Mouse (Mus musculus) liver, embryonic 15.5 days (tissue): ENCODE measurements at regions not wholly inside any gene's neighbourhood (a gene's known extent, or its start where the extent isn't known, plus 50 kb on each side); places are given as distances from the start of the nearest gene placed in this dataset.

Experiments used
- ATAC-seq: fragments of 200-750 bp; cut with Nextera tagmentation; 2 replicates; pipeline ENCODE4 v1.8.0; 2017; ENCODE audit warnings: moderate number of reproducible peaks, mild to moderate bottlenecking, moderate library complexity; ENCODE audit not compliant: insufficient read depth
- H3K27ac ChIP-seq: fragments of 300-500 bp; sonication (generic); replicated peaks from 2 replicates; pipeline ENCODE4 v1.5.1; 2015; ENCODE audit warnings: mild to moderate bottlenecking, inconsistent platforms
- H3K27me3 ChIP-seq: fragments of 300-500 bp; sonication (generic); 2 replicates; pipeline ENCODE4 v1.6.1; 2015; ENCODE audit warnings: mild to moderate bottlenecking, inconsistent platforms
- H3K36me3 ChIP-seq: fragments of 300-500 bp; sonication (generic); replicated peaks from 2 replicates; pipeline ENCODE4 v1.6.1; 2015; ENCODE audit warnings: moderate library complexity, mild to moderate bottlenecking, inconsistent platforms
- H3K4me1 ChIP-seq: fragments of 300-500 bp; sonication (generic); replicated peaks from 2 replicates; pipeline ENCODE4 v1.6.1; 2015; ENCODE audit warnings: inconsistent platforms
- H3K4me2 ChIP-seq: fragments of 300-500 bp; sonication (generic); 2 replicates; pipeline ENCODE4 v1.6.1; 2015; ENCODE audit warnings: moderate library complexity, mild to moderate bottlenecking, inconsistent platforms
- H3K4me3 ChIP-seq: fragments of 300-500 bp; sonication (generic); replicated peaks from 2 replicates; pipeline ENCODE4 v1.5.1; 2015; ENCODE audit warnings: mild to moderate bottlenecking, inconsistent platforms
- H3K9ac ChIP-seq: fragments of 300-500 bp; sonication (generic); 2 replicates; pipeline ENCODE4 v1.6.1; 2015; ENCODE audit warnings: moderate library complexity, mild to moderate bottlenecking, inconsistent platforms
- H3K9me3 ChIP-seq: fragments of 300-500 bp; sonication (generic); replicated peaks from 2 replicates; pipeline ENCODE4 v1.6.1; 2016; ENCODE audit warnings: inconsistent platforms
- WGBS: fragments of 180-500 bp; shearing (Covaris S2); methylation state at CpG from one replicate; pipeline ENCODE4 v1.1.7; 2015; ENCODE audit warnings: mixed read lengths; ENCODE audit not compliant: insufficient replicate concordance; 5-methylcytosine and 5-hydroxymethylcytosine counted together

DNA sequence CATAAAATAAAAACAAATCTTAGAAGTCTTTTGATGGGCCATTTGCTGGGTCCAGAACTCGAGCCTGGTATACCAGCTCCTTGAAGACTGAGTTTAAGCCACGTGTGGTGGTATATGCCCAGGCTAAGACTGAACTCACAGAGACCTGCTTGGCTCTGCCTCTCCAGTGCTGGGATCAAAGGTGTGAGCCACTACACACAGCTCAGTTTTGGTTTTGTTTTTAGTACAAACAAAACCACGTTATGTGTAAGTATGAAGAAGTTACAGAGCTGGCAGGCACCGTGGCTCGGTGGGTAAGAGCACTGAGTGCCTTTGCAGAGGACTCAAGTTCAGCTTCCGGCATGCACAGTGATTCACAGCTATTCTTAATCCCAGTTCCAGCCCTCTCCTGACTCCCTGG, 75.6 kb downstream of the Wdr5 start:
- no peak overlapping the region for H3K4me2 ChIP-seq
- WGBS: 57% methylated on average over 6 of the region's 6 CpGs
- H3K9ac ChIP-seq: no peak overlapping the region
- no peaks in the 10 kb centered on the region for H3K27me3 ChIP-seq
- H3K27ac ChIP-seq: no peak overlapping the region
- peaks cover 17% of the 10 kb centered on the region for H3K4me1 ChIP-seq
- no peaks in the 10 kb centered on the region for H3K36me3 ChIP-seq
- ATAC-seq: no peak
- no peaks in the 10 kb centered on the region for H3K9me3 ChIP-seq
- no peak overlapping the region for H3K4me3 ChIP-seq

DNA sequence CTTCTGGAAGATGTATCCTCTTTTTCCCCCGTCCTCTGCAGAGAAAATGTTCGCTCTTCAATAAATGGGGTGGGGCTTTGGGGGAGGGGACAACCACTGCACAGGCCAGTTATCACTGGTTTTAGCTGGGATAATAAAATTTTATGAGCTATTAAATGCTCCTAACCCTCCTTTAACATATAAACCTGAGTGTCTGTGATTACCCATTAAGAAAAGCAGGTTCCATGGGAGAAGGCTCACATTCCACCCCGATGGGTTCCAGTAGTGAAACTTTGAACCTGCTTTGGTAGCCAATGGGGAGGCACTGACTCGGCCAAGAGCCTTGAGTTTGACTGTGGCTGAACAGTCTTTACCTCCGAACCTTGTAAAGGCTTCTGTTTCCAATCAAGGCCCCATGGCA, 76.7 kb downstream of the Wdr5 start:
- 59% methylated on average over 5 of the region's 5 CpGs for WGBS
- peaks cover 17% of the 10 kb centered on the region for H3K4me1 ChIP-seq
- H3K27me3 ChIP-seq: no peaks in the 10 kb centered on the region
- H3K4me3 ChIP-seq: no peak overlapping the region
- H3K9ac ChIP-seq: no peak overlapping the region
- H3K36me3 ChIP-seq: no peaks in the 10 kb centered on the region
- no peaks in the 10 kb centered on the region for H3K9me3 ChIP-seq
- H3K4me2 ChIP-seq: no peak overlapping the region
- no peak for ATAC-seq
- H3K27ac ChIP-seq: no peak overlapping the region

DNA sequence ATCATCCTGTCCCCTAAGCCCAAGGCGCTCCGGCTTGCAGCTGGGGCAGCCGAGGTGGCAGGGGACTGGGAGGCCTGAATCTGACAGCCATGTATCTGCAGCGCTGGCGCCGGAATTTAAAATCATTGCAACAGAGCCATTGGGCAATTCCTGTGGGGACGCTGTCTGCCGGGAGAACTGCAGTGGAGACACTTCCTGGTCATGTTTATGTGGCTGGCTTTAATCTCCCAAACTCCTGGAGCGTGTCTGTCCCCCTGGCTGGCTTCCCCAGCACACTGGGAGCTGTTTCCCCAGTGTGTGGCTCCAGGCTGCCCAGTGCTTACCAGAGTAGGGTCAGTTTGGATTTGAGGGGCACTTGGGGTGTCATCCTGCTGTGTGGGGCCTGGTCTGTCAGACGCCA, 78.4 kb downstream of the Wdr5 start:
- H3K4me1 ChIP-seq: peaks cover 23% of the 10 kb centered on the region
- peak; percentile 17; the same call in 1 of the 2 replicates for ATAC-seq
- H3K27me3 ChIP-seq: no peaks in the 10 kb centered on the region
- no peaks in the 10 kb centered on the region for H3K9me3 ChIP-seq
- no peak overlapping the region for H3K9ac ChIP-seq
- no peak overlapping the region for H3K4me3 ChIP-seq
- no peak overlapping the region for H3K4me2 ChIP-seq
- H3K36me3 ChIP-seq: no peaks in the 10 kb centered on the region
- WGBS: 43% methylated on average over 10 of the region's 10 CpGs
- H3K27ac ChIP-seq: peak overlapping the region; percentile 41; the same call in 1 of the 2 replicates

DNA sequence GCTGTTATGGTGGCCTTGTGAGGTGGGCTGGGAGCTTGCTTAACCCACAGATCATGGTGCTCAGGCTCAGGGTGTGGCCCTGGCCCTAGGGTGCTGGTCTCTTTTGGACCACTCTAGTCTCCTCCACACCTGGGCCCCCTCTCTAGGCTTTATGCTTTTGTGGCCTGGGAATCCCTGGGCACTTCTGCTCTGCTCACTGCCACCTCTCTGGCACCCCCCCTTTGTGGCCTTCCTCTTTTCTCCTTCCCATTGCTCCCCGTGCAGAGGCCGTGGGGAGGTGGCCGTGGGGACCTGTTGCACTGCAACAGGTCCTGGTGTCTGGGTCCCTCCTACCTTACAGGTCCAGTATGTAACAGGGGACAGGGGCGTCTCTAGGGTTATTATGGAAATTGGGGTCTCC, 80.3 kb downstream of the Wdr5 start:
- WGBS: 36% methylated on average over 4 of the region's 4 CpGs
- Histone ChIP-seq H3K9ac (no peak overlapping the region), H3K36me3 (no peaks in the 10 kb centered on the region)

DNA sequence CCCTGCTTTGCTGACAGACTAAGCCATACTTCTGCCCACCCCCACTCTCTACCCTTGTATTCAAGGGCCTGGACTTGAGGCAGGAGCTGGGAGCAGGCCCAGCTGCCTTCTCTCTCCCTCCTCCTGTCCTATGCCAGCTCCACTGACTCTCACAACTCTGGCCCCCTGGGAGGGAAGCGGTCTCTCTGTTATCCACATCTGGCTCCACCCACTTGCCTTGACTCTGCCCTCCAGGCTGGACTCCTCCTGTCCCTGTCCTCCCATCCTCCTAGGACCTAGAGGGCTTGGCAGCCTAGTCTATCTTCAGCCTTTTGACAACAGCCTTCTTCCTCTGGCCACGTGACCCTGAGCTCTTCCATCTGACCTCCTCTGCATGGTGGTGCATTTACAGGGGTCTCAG, 80.0 kb upstream of the Rxra start:
- H3K9ac ChIP-seq: no peak overlapping the region
- H3K4me3 ChIP-seq: no peak overlapping the region
- H3K27me3 ChIP-seq: peaks cover 5% of the 10 kb centered on the region; the same call in 1 of the 2 replicates
- no peak overlapping the region for H3K27ac ChIP-seq
- no peaks in the 10 kb centered on the region for H3K36me3 ChIP-seq
- no peaks in the 10 kb centered on the region for H3K9me3 ChIP-seq
- ATAC-seq: no peak
- peaks cover 34% of the 10 kb centered on the region for H3K4me1 ChIP-seq
- WGBS: 30% methylated on average over 2 of the region's 2 CpGs
- H3K4me2 ChIP-seq: no peak overlapping the region

More for the DNA sequence above, 80.3 kb downstream of the Wdr5 start:
- Histone ChIP-seq H3K27ac (no peak overlapping the region), H3K4me1 (peaks cover 34% of the 10 kb centered on the region), H3K9me3 (no peaks in the 10 kb centered on the region), H3K27me3 (no peaks in the 10 kb centered on the region), H3K4me3 (no peak overlapping the region), H3K4me2 (no peak overlapping the region)
- no peak for ATAC-seq

DNA sequence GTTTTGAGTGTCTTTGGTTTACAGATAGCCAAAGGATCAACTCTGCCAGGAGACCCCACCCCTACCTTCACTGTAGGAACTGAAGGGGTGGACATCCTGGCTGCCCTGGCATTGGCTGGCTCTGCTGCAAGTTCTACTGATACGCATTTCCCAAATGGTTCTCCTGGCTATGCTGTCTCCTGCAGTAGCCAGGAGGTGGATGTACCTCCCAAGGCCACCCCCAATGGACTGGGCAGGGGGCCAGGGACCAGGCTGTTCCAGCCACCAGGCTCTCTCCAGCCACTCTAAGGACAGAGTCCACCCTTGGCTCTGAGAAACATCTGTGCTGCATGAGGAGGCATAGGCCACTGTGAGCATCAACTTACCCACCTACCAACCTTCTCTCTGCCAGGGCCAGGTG, 79.3 kb upstream of the Rxra start:
- ATAC-seq: no peak
- Histone ChIP-seq H3K9me3 (no peaks in the 10 kb centered on the region), H3K4me3 (no peak overlapping the region), H3K4me2 (no peak overlapping the region), H3K4me1 (peaks cover 34% of the 10 kb centered on the region), H3K27me3 (peaks cover 10% of the 10 kb centered on the region; the same call in 1 of the 2 replicates), H3K9ac (no peak overlapping the region), H3K36me3 (no peaks in the 10 kb centered on the region), H3K27ac (no peak overlapping the region)
- 73% methylated on average over 1 of the region's 1 CpGs for WGBS

DNA sequence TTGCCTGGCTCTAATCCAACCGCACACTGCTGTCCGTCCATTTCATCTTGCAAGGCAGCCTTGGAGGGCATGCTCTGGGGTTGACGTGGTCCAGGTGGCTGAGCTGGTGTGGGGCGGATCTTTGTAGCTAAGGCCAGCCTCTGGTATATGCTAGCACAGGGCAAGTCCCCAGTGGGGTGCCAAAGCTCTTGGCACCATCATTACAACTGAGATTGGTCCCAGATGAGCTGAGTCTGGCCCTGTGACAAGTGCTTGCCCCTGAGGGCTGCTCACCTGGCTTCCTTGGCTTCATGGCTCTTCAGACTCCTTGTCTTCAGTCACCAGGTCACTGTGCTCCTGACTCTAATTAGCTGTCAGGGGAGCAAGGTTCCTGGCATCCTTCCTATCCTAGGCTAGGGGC, 78.3 kb upstream of the Rxra start:
- Histone ChIP-seq H3K4me3 (no peak overlapping the region), H3K27ac (no peak overlapping the region), H3K4me1 (peaks cover 33% of the 10 kb centered on the region), H3K9ac (no peak overlapping the region), H3K9me3 (no peaks in the 10 kb centered on the region), H3K27me3 (peaks cover 10% of the 10 kb centered on the region; the same call in 1 of the 2 replicates), H3K4me2 (no peak overlapping the region), H3K36me3 (no peaks in the 10 kb centered on the region)
- WGBS: 61% methylated on average over 4 of the region's 4 CpGs
- no peak for ATAC-seq

DNA sequence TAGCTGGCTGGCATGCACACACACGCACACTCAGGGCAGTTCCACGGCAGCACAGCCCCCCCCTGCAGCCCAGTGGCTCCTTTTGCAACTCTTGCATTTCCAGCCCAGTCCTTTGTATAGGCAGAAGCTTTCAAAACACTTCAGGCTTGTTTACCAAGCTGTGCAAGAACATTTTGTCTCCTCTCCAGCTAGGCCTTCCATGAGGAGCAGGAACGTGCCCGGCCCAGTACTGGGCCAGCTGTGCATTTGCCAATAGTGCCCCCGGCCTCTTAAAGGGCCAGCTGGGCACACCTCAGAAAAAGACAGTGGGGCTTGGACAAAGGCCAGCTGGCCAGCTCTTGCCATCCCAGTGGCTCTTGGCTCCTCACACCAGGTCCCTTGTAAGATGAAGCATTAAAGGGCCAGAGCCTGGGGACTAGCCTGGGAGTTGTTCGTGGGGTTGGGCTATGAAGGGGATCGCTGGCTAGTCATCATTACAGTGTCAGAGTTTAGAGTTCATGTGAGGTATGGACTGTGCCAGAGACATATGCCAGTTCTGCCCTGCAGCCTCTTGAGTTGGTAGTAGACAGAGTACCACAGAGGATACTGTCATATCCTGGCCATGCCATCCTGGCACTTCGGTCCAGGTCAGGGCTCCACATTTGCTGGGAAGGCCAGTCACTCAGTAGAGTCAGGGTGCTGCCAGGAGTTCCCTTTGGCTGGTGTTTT, 77.0 kb upstream of the Rxra start:
- Histone ChIP-seq H3K36me3 (no peaks in the 10 kb centered on the region), H3K9ac (no peak overlapping the region), H3K4me3 (no peak overlapping the region), H3K9me3 (no peaks in the 10 kb centered on the region), H3K4me2 (no peak overlapping the region), H3K27me3 (peaks cover 15% of the 10 kb centered on the region; the same call in 1 of the 2 replicates), H3K4me1 (peaks cover 25% of the 10 kb centered on the region), H3K27ac (no peak overlapping the region)
- 72% methylated on average over 8 of the region's 8 CpGs for WGBS
- ATAC-seq: peak; percentile 41; the same call in 1 of the 2 replicates

DNA sequence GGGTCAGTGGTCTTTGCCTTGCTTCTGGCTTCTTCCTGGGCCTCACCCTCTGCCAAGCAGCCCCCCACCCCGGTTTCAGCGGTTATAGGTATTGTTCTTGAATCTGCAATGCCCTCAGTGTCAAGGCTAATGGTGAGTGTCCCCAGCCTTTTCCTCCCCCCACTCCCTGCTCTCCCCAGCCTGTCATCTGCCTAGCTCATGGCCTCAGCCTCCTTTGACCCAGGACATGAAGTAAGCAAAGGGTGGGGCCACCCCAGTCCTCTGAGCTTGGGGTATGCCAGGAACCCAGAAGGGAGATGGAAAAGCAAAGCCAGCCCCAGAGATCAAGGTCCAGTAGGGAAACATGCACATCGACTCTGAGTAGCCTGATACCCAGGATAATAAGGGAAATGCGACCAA, 76.5 kb upstream of the Rxra start:
- no peak overlapping the region for H3K27ac ChIP-seq
- H3K36me3 ChIP-seq: no peaks in the 10 kb centered on the region
- no peak overlapping the region for H3K4me3 ChIP-seq
- no peaks in the 10 kb centered on the region for H3K9me3 ChIP-seq
- ATAC-seq: no peak
- peaks cover 15% of the 10 kb centered on the region; the same call in 1 of the 2 replicates for H3K27me3 ChIP-seq
- peaks cover 24% of the 10 kb centered on the region for H3K4me1 ChIP-seq
- no peak overlapping the region for H3K9ac ChIP-seq
- no peak overlapping the region for H3K4me2 ChIP-seq
- WGBS: 58% methylated on average over 4 of the region's 4 CpGs

DNA sequence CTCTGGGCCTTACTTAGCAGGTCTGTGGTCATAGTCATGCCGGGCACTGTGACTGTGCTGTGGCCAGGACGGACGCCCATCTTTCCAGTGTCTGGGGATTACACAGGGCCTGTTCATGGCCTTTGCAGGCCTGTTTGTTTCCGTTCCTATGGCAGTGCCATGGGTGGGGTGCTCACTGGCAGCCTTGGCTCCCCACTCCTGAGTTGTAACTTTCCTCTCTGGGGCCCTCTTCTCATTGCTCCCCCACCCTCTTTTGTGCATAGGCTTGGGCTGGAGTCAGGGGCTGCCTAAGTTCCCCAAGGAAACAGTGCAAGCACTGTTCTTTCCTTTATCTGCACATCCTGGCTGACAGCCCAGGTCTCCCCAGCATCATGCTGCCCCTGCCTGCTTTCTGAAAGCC, 72.9 kb upstream of the Rxra start:
- 67% methylated on average over 4 of the region's 4 CpGs for WGBS
- 0 out of 2 replicates have a peak, but pooled peaks cover 11% of the 10 kb centered on the region for H3K4me1 ChIP-seq
- no peak overlapping the region for H3K4me3 ChIP-seq
- no peak for ATAC-seq
- H3K36me3 ChIP-seq: no peaks in the 10 kb centered on the region
- peaks cover 15% of the 10 kb centered on the region; the same call in 1 of the 2 replicates for H3K27me3 ChIP-seq
- no peak overlapping the region for H3K9ac ChIP-seq
- H3K9me3 ChIP-seq: no peaks in the 10 kb centered on the region
- no peak overlapping the region for H3K27ac ChIP-seq
- no peak overlapping the region for H3K4me2 ChIP-seq

DNA sequence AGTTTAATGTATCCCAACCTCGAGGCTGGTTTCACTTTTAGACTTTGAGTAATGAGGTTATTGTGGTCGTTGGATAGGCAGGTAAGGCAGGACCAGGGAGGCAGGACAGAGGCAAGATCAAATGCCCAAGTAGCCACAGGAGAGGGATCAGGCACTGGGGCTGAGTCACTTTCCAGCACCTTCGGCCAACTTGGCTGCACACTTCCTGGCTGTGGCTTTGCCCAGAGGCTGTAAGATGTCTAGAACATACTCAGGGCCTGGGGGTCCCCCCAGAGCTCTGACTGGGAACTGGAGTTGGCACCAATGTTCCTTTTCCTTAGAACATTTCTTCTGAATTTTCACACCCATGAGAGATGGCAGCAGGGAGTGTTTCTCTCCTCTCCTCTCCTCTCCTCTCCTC, 71.7 kb upstream of the Rxra start:
- Histone ChIP-seq H3K4me1 (0 out of 2 replicates have a peak, but pooled peaks cover 3% of the 10 kb centered on the region), H3K9me3 (no peaks in the 10 kb centered on the region), H3K27ac (no peak overlapping the region), H3K4me2 (no peak overlapping the region), H3K4me3 (no peak overlapping the region), H3K36me3 (no peaks in the 10 kb centered on the region), H3K27me3 (peaks cover 15% of the 10 kb centered on the region; the same call in 1 of the 2 replicates), H3K9ac (no peak overlapping the region)
- WGBS: 14% methylated on average over 3 of the region's 3 CpGs
- ATAC-seq: no peak

DNA sequence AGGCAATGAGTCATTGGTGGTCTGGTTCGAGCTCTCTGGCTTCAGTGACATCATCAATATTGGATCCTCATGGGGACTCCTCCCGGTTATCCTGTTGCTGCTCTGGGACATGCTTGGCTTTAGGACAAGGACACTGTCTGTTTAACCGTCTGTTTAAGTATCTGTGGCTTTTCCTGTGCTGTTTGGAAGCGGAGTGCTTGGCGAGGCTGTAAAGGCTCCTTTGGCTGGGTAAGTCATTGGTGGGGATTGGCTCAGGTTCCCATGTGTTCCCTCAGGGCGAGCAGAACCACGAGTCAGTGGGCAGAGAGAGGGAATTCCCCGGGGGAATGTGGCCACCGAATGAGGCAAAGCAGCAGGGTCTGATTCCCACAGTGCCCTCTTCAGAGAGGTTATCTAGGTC, 69.4 kb upstream of the Rxra start:
- Histone ChIP-seq H3K27ac (no peak overlapping the region), H3K9ac (no peak overlapping the region), H3K4me2 (no peak overlapping the region), H3K36me3 (no peaks in the 10 kb centered on the region), H3K27me3 (peaks cover 6% of the 10 kb centered on the region; the same call in 1 of the 2 replicates), H3K4me1 (no peaks in the 10 kb centered on the region), H3K9me3 (no peaks in the 10 kb centered on the region), H3K4me3 (no peak overlapping the region)
- 52% methylated on average over 9 of the region's 9 CpGs for WGBS
- no peak for ATAC-seq
